Comparison of ENCODE assay signal across 21 mouse cellular contexts in the genomic region with DNA sequence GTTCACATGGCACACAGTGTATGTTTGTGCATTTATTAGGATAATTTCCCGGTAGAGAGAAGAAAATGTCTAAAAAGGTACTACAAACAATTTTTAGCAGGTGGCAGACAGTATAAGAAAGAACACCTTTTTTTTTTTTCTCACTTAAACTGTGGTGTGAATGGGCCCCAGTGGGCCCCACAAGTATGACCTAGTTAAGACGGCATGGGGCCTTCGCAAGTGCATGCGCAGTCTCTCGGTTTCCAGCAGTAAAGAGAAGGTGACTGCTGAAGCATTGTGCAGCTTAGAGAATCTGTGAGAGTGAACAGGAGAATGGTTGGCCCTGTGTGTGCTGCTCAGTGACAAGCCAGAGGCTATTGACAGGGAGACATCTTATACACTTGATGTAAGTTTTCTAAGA.
"Had no signal": no experiment of that assay in that cellular context is flagged by ENCODE, and none has a peak within 500 bp of the region (broad histone marks: within the 10 kb centered on the region; RNA-seq: fewer than 3 reads in every experiment).

No protein-coding gene starts in this region.

- H3K4me3 ChIP-seq: intestine, embryonic 15.5 days; kidney, embryonic 15.5 days; left cerebral cortex, adult 2 months; limb, embryonic 12.5 days; limb, embryonic 15.5 days; midbrain, embryonic 10.5 days; midbrain, embryonic 13.5 days; myocyte had no signal

- H3K4me1 ChIP-seq: intestine, embryonic 15.5 days; kidney, embryonic 15.5 days; megakaryocyte, embryonic 14.5 days; midbrain, embryonic 10.5 days; midbrain, embryonic 13.5 days had no signal

- H3K36me3 ChIP-seq: intestine, embryonic 15.5 days; kidney, embryonic 15.5 days; limb, embryonic 12.5 days; limb, embryonic 15.5 days; midbrain, embryonic 10.5 days had no signal

- DNase-seq: kidney, adult 11 months; kidney, adult 8-10 months; kidney, postnatal 10 days; kidney, postnatal 36 days; layer of hippocampus, postnatal 36 days; liver, postnatal 0 days; lung, embryonic 14.5 days; right cerebral cortex, postnatal 4 days; thymus, adult 2 months had no signal

- H3K9me3 ChIP-seq: intestine, embryonic 15.5 days; kidney, embryonic 15.5 days; limb, embryonic 12.5 days; limb, embryonic 15.5 days; midbrain, embryonic 13.5 days had no signal

- H3K27me3 ChIP-seq: intestine, embryonic 15.5 days; kidney, embryonic 15.5 days; limb, embryonic 12.5 days; limb, embryonic 15.5 days; midbrain, embryonic 13.5 days had no signal

- H3K27ac ChIP-seq: intestine, embryonic 15.5 days; kidney, embryonic 15.5 days; left cerebral cortex, adult 2 months; limb, embryonic 12.5 days; limb, embryonic 15.5 days; liver, embryonic 14.5 days; macrophage; midbrain, embryonic 10.5 days; midbrain, embryonic 13.5 days; stomach, postnatal 0 days had no signal
